Mouse (Mus musculus) heart, postnatal 0 days (tissue): ENCODE results near the gene Psme4.

ENCODE experiments used
- CTCF ChIP-seq: IDR thresholded peaks from 2 replicates; pipeline ENCODE4 v1.5.1; 2016; ENCODE audit warnings: antibody characterized with exemption, control low read depth, low read depth
- EP300 ChIP-seq: IDR thresholded peaks from 2 replicates; pipeline ENCODE4 v1.6.1; 2016; ENCODE audit warnings: antibody characterized with exemption, low read depth

DNA sequence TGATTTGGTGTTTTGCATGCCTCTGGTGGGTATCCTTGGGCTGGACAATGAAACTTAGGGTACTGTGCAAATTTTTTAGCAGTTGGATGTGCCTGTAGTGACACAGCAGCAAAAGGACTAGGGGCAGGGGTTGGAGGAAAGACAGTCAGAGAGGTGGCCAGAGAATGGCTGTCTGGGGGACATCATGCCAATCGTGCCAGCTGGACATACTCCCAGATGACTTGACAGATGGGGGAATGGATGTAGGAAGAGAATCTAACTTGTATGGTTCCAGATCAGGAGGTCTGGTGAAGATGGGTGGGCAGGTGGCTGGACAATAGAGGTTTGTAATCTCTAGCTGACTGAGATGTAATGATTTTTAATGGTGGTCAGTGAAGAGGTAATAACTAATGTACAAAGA, 6.5 kb upstream of the Psme4 start:
- TF ChIP-seq EP300 (no peak), CTCF (no peak)
